Mouse (Mus musculus) MEL (cell line): ENCODE measurements around the gene Zpr1.

Experiments
- CTCF ChIP-seq, 3 experiments: IDR thresholded peaks in 2 of 3; conservative IDR thresholded peaks in 1 of 3; 2 replicates each; pipeline ENCODE4 v1.5.1; 2011 to 2012; ENCODE audit warnings: low read length in 3 of 3, low read depth in 2 of 3, mild to moderate bottlenecking in 2 of 3, improper control_type of control experiment in 1 of 3, inconsistent platforms in 1 of 3, mixed read lengths in 1 of 3, moderate library complexity in 1 of 3; ENCODE audit not compliant: control insufficient read depth in 1 of 3, insufficient read depth in 1 of 3, poor library complexity in 1 of 3, severe bottlenecking in 1 of 3
- EP300 ChIP-seq, 2 experiments: IDR thresholded peaks; 2 replicates each; pipeline ENCODE4 v1.6.1; 2011; ENCODE audit warnings: improper control_type of control experiment in 2 of 2, low read length in 2 of 2, low read depth in 1 of 2, mild to moderate bottlenecking in 1 of 2
- GATA1 ChIP-seq: IDR thresholded peaks from 2 replicates; pipeline ENCODE4 v1.6.1; 2011; ENCODE audit warnings: low read depth, low read length, improper control_type of control experiment
- MXI1 ChIP-seq: IDR thresholded peaks from 2 replicates; pipeline ENCODE4 v1.6.1; 2011; ENCODE audit warnings: mild to moderate bottlenecking, low read depth, low read length, improper control_type of control experiment
- MYB ChIP-seq: IDR thresholded peaks from 2 replicates; pipeline ENCODE4 v1.6.1; 2011; ENCODE audit warnings: mild to moderate bottlenecking, low read depth, low read length, improper control_type of control experiment
- POLR2A ChIP-seq, 2 experiments: IDR thresholded peaks; 2 replicates each; pipeline ENCODE4 v1.6.1; 2011 to 2012; ENCODE audit warnings: low read length in 2 of 2, mild to moderate bottlenecking in 2 of 2, control low read depth in 1 of 2, improper control_type of control experiment in 1 of 2, low read depth in 1 of 2, moderate library complexity in 1 of 2; ENCODE audit not compliant: control insufficient read depth in 1 of 2, insufficient read depth in 1 of 2, poor library complexity in 1 of 2
- SMC3 ChIP-seq: IDR thresholded peaks from 2 replicates; pipeline ENCODE4 v1.6.1; 2011; ENCODE audit warnings: low read depth, low read length, improper control_type of control experiment
- TBP ChIP-seq: IDR thresholded peaks from 2 replicates; pipeline ENCODE4 v1.8.0; 2011; ENCODE audit warnings: low read depth, low read length, improper control_type of control experiment
- USF1 ChIP-seq: IDR thresholded peaks from 2 replicates; pipeline ENCODE4 v1.6.1; 2014; ENCODE audit warnings: low read depth, mild to moderate bottlenecking, inconsistent platforms, low read length, improper control_type of control experiment, moderate library complexity
- ZC3H11A ChIP-seq: IDR thresholded peaks from 2 replicates; pipeline ENCODE4 v1.6.1; 2012; ENCODE audit warnings: low read depth, mild to moderate bottlenecking, inconsistent platforms, low read length, improper control_type of control experiment
- ZKSCAN1 ChIP-seq: IDR thresholded peaks from 2 replicates; pipeline ENCODE4 v1.6.1; 2012; ENCODE audit warnings: low read depth, mild to moderate bottlenecking, inconsistent platforms, low read length, improper control_type of control experiment, moderate library complexity

- no peak for TF ChIP-seq CTCF (IDR thresholded peaks at IDR 0.05 in 2 of 3, conservative IDR thresholded peaks at IDR 0.05 in 1 of 3; ENCODE audit: control insufficient read depth in 1 of 3, insufficient read depth in 1 of 3, low read depth in 2 of 3, low read length in 3 of 3, poor library complexity in 1 of 3, severe bottlenecking in 1 of 3)
- no peak for TF ChIP-seq POLR2A (IDR thresholded peaks at IDR 0.05; ENCODE audit: control insufficient read depth in 1 of 2, insufficient read depth in 1 of 2, low read depth in 1 of 2, low read length in 2 of 2, poor library complexity in 1 of 2)
- no peak for TF ChIP-seq ZC3H11A
- TF ChIP-seq SMC3: no peak
- TF ChIP-seq TBP: no peak
- no peak for TF ChIP-seq MXI1
- TF ChIP-seq USF1: no peak
- TF ChIP-seq MYB: no peak
- TF ChIP-seq GATA1: no peak
- TF ChIP-seq ZKSCAN1: no peak
- no peak for TF ChIP-seq EP300 (IDR thresholded peaks at IDR 0.05; ENCODE audit: low read depth in 1 of 2, low read length in 2 of 2)
Observed at GRCm38 (mm10) chr9:46240526-46241153, 32.2 kb upstream of the Zpr1 start, which contains the start of gene Apoa4.
